Mouse (Mus musculus) skeletal muscle tissue, adult 2 months (tissue): ENCODE results near the gene Fscb.

Experiments
- DNase-seq: peaks from one replicate; pipeline ENCODE4 v3.0.0-alpha.2; 2012; ENCODE audit warnings: low read depth, low spot score

Gene Fscb

DNA sequence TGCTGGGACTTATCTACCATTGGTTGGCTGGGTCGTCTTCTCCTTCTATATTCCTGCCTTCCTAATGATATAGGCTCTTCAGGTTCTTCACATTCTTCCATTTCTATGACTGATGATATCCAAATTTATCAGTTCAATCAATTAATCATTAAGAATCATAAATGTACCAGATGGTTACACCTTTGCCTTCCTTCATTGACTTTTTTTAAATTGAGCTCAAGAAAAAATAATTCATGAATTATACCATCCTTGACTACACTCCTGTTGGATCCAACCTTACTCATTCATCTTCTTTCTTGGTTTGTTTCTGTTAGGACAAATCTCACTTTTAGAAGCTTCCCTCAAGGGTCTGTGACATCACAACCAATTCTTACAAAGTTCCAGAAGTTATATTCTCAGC lies at the start of gene Fscb:
TSS of gene Fscb (minus strand) at position 101 of the 400 bp plus-strand sequence.
- DNase-seq = no peak

DNA sequence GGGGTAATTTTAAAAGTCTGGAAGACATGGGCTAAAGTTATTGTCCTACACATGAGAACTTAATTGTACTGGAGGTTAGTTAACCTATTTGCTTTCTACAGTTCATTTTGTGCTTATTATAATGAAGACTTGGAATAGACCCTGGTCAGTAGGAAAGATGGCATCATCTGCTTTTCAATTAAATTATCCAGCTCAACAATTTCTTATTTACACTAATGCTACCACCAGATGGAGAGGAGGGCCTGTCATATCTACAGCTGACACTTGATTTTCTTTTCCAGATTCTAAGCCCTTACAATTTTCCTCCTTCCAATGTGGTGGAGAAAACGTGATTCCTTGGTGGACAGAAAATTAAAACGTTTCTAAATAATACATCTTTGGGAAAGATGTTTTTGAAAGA lies 42.3 kb upstream of the Fscb start:
- DNase-seq = no peak

- no peak for DNase-seq
Observed at GRCm38 (mm10) chr12:64513439-64513838, 38.9 kb upstream of the Fscb start.

DNA sequence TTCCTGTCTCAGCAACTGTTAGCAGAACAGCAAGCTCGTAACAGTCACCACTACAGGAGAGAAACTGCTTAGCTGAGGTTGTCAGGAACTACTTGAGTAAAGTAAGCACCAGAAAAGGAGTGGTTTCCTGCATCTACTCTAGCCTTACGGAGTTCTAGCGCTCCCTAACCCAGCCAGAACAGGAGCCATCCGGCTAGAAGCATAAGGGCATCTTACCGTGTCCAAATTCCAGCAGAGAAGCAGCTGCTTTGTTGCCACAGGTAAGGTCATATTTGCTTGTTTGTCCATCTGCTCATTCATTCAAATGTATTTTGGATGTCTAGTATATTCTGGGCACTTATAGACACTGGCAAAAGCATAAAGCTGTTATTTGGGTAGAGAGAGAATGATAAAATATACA lies 23.2 kb upstream of the Fscb start:
- DNase-seq = no peak

- DNase-seq = no peak
Observed at GRCm38 (mm10) chr12:64473615-64474014, 875 bp downstream of the Fscb start.

DNA sequence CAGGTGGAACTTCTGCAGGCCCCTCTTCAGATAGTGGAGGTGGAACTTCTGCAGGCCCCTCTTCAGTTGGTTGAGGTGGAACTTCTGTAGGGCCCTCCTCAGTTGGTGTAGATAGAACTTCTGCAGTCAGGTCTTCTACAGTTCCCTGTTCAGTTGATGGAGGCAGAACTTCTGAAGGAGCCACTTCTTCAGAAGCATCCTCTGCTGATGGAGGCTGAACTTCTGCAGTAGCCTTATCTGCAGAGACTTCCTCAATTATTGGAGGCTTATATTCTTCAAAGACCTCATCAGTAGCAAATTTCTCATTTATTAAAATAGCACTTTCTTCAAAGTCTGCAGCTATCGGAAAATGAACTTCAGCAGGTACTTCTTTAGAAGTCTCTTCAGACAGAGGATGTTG lies 1.4 kb downstream of the Fscb start:
- no peak for DNase-seq

- DNase-seq = no peak
Observed at GRCm38 (mm10) chr12:64455228-64455627, 19.3 kb downstream of the Fscb start.

DNA sequence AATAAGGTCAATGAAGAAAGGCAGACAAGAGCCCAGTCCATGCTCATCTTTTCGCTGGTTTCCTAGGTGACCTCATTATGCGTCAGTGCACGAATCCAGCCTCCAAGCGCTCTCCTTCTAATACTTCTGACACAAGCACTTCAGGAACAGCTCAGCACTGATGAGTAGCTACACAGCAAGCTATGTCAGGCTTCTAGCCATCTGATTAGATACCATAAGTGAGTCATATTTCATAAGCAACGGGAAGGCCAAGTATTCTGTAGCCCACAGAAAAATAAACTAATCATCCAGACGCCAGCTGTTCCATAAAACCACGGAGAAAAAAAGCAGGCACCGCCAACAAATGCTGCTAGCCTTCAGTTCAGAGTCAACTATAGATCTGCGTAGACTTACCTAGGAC lies 24.6 kb downstream of the Fscb start:
- no peak for DNase-seq

DNA sequence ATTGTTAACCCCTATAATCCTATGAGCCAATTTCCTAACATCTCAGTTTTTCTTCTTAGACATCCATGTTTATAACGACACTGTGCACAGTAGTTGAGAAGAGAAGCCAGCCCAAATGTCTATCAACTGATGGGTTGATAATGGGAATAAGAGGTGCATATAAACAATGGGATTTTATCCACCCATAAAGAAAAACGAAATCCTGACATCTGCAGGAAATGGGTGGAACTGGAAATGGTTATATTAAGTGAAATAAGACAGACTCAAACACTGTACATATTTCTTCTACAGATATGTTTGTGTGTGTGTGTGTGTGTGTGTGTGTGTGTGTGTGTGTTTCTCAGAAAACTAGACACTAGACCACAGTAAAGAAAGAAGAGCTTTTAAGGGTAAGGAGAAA lies 37.8 kb downstream of the Fscb start:
- DNase-seq = no peak
